Mouse (Mus musculus) urinary bladder, postnatal 14 days (tissue): ENCODE data around the gene Gpr87.

Experiments used
- DNase-seq: peaks from one replicate; pipeline ENCODE4 v3.0.0; 2021; ENCODE audit warnings: low spot score

Gene Gpr87

DNA sequence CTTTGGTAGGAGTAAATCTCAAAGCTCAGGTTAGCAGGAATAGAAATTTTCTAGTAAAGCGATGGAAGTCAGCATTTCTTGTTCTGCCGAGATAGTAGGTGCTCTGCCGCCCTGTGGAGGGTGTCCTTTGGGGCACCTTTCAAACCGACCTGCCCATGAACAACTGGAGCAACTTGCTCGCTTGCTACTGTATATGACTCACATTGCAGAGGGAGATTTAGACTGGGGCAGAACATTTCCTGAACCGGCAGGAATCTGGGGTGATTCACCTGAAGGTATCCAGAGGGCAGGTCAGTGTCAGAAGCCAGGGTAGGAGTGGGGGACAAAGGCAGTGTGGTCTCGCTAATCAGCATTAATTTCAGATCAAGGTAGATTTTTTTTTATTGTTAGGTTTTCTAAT lies at the start of gene Gpr87:
TSS of gene Gpr87 (minus strand) at position 167 of the 400 bp plus-strand sequence.
- DNase-seq, result peak; percentile 69

DNA sequence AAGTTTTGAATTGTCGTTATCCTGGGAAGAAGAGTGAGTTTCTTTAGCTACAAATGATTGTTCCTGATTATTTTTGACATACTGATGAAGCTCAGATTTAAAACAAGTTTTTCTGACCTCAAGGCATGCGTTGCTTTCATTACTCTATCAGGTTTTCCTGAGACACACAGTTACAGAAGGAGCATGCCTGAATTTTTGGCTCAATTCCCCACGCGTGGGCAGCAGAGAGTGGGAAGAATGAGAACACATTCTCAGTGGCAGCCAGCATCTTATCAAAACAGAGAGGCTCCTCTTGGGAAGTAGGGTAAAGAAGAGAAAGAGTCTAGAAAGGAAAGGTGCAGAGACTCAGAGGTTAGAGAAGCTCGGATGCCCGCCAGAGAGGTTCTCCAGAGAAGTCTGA lies 48.5 kb upstream of the Gpr87 start:
- DNase-seq, result peak; percentile 23

DNA sequence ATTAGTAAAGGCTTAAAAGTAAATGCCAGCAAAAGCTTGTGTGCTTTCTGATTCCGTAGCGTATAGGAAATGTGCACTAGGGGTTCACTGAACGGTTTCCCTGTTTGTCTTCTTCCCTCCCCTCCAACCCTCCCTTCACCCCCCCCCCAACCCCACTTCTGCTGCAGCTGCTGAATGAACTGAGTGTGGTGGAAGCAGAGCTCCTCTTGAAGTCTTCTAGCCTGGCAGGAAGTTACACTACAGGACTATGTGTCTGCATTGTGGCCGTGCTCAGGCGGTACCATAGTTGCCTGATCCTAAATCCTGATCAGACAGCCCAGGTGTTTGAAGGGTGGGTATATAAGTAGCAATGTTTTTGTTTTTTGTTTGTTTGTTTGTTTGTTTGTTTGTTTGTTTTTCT lies 40.0 kb upstream of the Gpr87 start:
- no peak for DNase-seq

GRCm38 (mm10) chr3:59230912-59231311 lies 36.0 kb upstream of the Gpr87 start:
- DNase-seq, result no peak

DNA sequence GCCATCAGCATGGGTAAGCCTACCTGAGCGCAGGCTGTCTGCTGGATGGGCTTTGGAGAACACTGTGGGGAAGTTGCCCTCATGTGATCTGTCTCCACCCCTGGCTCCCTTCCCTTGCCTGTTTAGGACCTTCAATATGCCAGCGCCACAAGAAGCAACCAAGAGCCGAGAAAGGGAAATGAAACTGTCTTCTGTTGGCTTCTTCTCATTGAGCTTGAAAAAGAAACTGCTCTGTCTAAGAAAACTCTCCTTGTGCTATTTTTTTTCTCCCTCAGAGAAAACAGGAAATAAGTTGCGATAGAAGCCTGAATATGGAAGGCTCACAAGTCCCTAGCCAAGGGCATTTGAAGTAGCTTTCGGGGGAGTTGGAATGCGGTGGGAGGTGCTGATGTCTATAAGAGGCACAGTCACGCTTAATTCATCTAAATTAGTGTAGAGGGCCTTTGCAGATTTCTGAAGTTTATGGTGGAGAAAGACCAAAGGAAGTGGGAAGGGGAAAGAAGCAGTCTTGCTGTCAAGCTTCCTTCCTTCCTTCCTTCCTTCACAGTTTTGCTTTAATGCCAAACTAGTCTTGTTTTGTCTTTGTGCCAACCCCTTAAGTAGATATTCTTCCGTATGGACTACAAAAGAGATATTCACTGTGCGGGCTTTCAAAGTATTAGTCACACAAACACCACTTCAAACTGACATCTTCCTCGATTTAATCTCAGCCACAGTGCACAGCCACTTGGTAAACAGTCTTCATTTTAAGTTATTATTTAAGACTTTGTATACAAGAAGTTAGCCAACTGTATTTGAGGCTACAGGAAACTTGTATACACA lies 34.0 kb upstream of the Gpr87 start:
- no peak for DNase-seq

- no peak for DNase-seq
These were observed 32.8 kb upstream of the Gpr87 start for GRCm38 (mm10) chr3:59227696-59228095.

DNA sequence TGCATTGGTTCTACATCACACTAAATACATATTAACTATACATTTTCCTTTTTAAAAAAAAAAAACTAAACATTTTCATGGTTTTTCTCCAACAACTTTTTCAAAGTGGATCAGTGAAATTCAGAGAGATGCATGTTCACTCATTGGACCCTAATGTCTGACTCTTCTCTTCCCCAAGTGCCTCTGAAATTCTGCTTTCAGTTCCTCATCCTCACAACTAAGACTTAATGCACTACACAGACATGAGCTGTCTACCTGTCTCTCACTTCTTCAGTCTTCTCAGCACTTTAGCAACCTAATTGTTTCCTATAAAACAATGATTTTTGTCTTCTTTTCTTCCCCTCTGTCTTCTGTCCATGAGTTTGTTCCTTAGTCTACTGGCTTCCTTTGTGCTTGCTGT lies 30.5 kb upstream of the Gpr87 start:
- no peak for DNase-seq

- no peak for DNase-seq
These were observed 27.4 kb upstream of the Gpr87 start for GRCm38 (mm10) chr3:59222303-59222702.

DNA sequence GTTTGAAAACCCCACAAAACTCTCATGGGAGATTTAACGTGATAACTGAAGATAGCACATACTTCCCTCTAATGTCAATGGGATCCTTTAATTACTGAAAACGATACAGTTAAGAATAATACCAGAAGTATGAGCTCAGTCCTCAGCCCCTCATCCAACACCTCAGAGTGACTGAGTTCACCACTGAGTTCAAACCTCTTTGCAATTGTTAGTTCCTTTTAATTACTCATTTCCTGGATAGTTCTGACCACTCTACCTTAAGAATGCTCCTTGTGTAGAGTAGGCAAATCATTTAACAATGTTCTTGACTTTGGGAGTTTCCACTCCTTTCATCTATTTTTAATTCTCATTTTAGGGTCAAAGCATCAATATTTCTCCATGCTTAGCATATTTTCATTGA lies 24.4 kb upstream of the Gpr87 start:
- no peak for DNase-seq

GRCm38 (mm10) chr3:59217211-59217610 lies 22.3 kb upstream of the Gpr87 start:
- no peak for DNase-seq

GRCm38 (mm10) chr3:59212404-59212803 lies 17.5 kb upstream of the Gpr87 start:
- DNase-seq, result no peak

GRCm38 (mm10) chr3:59211784-59212183 lies 16.9 kb upstream of the Gpr87 start:
- no peak for DNase-seq

GRCm38 (mm10) chr3:59210727-59211126 lies 15.8 kb upstream of the Gpr87 start, which contains the start of gene P2ry13:
Gene P2ry13 (minus strand): TSS chr3:59210882.
- DNase-seq, result no peak

DNA sequence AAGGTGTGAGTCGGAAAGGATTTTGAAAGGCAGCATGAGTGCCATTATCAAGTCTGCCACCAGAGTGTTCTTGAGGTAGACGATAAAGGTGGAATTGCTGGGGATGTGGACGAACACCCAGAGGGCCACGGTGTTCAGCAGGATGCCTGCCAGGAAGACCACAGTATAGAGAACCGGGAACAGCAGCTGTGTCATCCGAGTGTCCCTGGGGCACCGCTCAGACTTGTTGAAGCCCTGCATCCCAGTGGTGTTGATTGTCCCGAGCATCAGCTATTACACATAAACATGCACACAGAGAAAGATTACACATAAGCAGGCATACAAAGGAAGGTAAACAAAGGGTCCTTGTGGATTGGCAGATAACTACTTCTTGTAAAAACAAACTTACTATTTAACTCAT lies 15.2 kb upstream of the Gpr87 start:
- DNase-seq, result no peak

GRCm38 (mm10) chr3:59208650-59209548 lies 14.0 kb upstream of the Gpr87 start:
- DNase-seq, result peak; percentile 32

DNA sequence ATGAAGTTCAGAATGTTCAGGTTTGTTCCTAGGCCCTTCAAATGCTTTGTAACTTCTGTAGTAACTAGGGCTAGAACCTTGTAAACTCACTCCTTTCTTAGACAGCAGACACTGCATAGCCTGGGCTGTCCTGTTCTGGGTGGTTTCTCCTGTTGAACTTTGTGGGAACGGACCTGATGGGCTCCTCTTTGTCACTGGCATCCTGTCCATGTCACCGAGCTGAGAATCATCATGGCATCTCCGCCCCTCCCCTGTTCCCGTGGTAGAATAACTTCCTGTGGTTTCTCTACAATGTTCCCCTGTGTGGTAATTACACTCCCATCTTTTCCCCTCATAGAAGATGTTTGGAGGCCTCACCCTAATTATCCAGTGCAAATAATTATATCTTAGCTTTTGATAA lies 11.0 kb upstream of the Gpr87 start:
- no peak for DNase-seq

DNA sequence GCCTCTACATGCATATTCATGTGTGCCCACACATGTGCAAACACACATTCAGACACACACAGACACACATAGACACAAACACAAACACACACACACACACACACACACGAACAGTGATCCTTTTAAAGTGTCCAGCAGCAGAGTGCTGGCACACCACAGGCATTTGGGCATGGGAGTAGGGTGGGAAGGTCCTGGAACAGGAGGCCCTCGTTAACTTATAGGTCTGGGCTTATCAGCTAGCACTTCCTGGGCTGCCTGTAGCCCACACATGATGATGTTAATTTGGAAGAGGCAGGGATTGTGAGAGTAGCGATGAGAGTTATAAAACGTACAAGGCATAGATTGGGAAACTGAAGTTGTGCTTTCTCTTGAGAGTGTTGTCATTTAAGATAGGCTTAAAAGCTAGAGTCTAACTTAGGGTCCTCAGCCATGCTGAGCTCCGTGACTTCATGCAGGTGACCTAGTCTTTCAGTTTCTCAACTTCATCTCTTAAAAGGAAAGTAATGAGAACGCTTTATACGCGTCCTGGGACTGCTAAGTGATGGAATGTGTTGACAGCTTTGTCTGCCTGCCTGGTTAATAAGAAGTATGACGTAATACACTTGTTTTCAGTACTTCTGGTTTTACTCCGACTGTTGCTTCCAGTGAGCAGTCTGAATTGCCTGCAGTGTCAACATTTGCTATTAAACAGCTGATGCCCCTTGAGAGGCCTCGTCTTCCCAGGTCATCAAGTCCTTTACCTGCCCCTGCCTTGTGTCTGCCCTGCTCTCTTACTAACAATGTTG lies 10.0 kb upstream of the Gpr87 start:
- no peak for DNase-seq

GRCm38 (mm10) chr3:59203802-59204520 lies 9.1 kb upstream of the Gpr87 start:
- no peak for DNase-seq

GRCm38 (mm10) chr3:59197329-59197948 lies 2.5 kb upstream of the Gpr87 start:
- DNase-seq, result no peak

DNA sequence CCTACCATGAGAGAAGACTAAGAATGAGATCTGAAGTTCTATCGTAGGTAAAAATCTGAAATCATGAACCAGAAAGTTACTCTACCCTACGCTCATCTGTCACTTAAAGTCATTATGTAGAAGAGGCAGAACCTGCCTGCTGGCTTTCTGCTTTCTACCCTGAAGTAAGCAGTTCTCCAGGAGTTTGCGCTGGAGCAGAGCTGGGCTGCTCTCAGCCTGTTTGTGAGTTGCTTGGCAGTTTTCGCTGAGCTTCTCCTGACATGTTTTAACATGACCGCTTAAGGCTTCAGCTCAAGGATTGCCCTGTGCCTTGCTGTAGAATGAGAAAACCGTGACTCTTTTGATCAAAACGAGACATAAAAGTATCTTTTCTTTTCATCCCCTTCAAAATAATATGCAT lies 805 bp downstream of the Gpr87 start:
- peak; percentile 55 for DNase-seq

DNA sequence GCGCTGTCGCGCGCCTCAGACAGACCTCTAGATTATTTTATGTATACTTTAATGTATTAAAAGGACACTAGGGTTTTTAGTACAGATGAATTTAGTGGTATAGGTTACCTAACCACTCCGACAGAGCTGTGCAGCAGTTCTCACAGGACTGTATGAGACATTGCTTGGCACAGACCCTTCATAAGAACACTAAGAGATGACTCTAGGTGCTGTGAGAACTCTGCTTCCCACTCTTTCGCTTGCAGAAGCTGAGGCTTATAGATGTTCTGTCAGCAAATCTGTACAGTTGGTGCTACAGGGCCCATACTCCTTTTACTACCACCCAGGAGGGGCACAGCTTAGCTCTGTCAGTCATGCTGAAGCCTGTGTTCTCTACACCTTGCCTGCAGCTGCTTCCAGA lies 3.2 kb downstream of the Gpr87 start:
- DNase-seq, result no peak
